Mouse (Mus musculus) neural tube, embryonic 15.5 days (tissue): ENCODE results near the gene Vmn1r63. TPM values are rescaled to one million over a fixed set of nuclear protein-coding genes. Genes with fewer than 3 reads are reported as not detected.
"Not testable (repeated sequence)": the region's sequence is repeated elsewhere in the genome, so short reads cannot be mapped to it uniquely, and the experiment has no call there.

ENCODE experiments used
- ATAC-seq: fragments of 200-750 bp; cut with Nextera tagmentation; 2 replicates; pipeline ENCODE4 v1.8.0; 2017; ENCODE audit warnings: mild to moderate bottlenecking, moderate TSS enrichment, moderate library complexity; ENCODE audit not compliant: low FRiP score
- H3K27ac ChIP-seq: fragments of 300-500 bp; sonication (generic); replicated peaks from 2 replicates; pipeline ENCODE4 v1.5.1; 2015; ENCODE audit warnings: mild to moderate bottlenecking, inconsistent platforms
- H3K27me3 ChIP-seq: fragments of 300-500 bp; sonication (generic); replicated peaks from 2 replicates; pipeline ENCODE4 v1.6.1; 2015; ENCODE audit warnings: inconsistent platforms
- H3K36me3 ChIP-seq: fragments of 300-500 bp; sonication (generic); 2 replicates; pipeline ENCODE4 v1.6.1; 2015; ENCODE audit warnings: inconsistent platforms
- H3K4me1 ChIP-seq: fragments of 300-500 bp; sonication (generic); 2 replicates; pipeline ENCODE4 v1.6.1; 2015; ENCODE audit warnings: inconsistent platforms
- H3K4me2 ChIP-seq: fragments of 300-500 bp; sonication (generic); 2 replicates; pipeline ENCODE4 v1.6.1; 2015; ENCODE audit warnings: inconsistent platforms, mild to moderate bottlenecking, moderate library complexity
- H3K4me3 ChIP-seq: fragments of 300-500 bp; sonication (generic); replicated peaks from 2 replicates; pipeline ENCODE4 v1.5.1; 2015; ENCODE audit warnings: mild to moderate bottlenecking, inconsistent platforms
- H3K9ac ChIP-seq: fragments of 300-500 bp; sonication (generic); replicated peaks from 2 replicates; pipeline ENCODE4 v1.6.1; 2015; ENCODE audit warnings: mild to moderate bottlenecking, inconsistent platforms
- H3K9me3 ChIP-seq: fragments of 300-500 bp; sonication (generic); replicated peaks from 2 replicates; pipeline ENCODE4 v1.6.1; 2016; ENCODE audit warnings: inconsistent platforms
- WGBS: fragments of 180-500 bp; shearing (Covaris S2); methylation state at CpG from one replicate; pipeline ENCODE4 v1.1.7; 2015; ENCODE audit warnings: mixed read lengths; 5-methylcytosine and 5-hydroxymethylcytosine counted together
- polyA plus RNA-seq: library from polyadenylated mRNA; unstranded; fragments of >200 nt; fragmentation: Nextera tagmentation; extraction: Ambion mirVana; gene quantifications from 2 replicates; pipeline ENCODE4 v1.2.1, GENCODE M21; 2015

Vmn1r63 gene
- polyA plus RNA-seq, result not detected in 2 replicates

- not testable (repeated sequence) for H3K9me3 ChIP-seq, ATAC-seq, H3K27ac ChIP-seq, H3K36me3 ChIP-seq, H3K4me2 ChIP-seq, H3K27me3 ChIP-seq, H3K4me1 ChIP-seq, H3K4me3 ChIP-seq, H3K9ac ChIP-seq
- WGBS, result no CpG with 5 or more reads among the region's 2 CpGs
Observed at GRCm38 (mm10) chr7:5805345-5805744, at the start of gene Vmn1r63. TSS of gene Vmn1r63 (minus strand) at chr7:5805445.

Other genes with a start within 250 kb of the Vmn1r63 start
- not detected in 2 replicates for gene Vmn1r61, start 192.2 kb downstream of the Vmn1r63 start, polyA plus RNA-seq
- gene Vmn1r62, start 131.8 kb downstream of the Vmn1r63 start, polyA plus RNA-seq, result not detected in 2 replicates
- not detected in 2 replicates for gene Vmn1r64, start 79.1 kb upstream of the Vmn1r63 start, polyA plus RNA-seq
- not detected in 2 replicates for gene Vmn1r65, start 205.6 kb upstream of the Vmn1r63 start, polyA plus RNA-seq
- not detected in 2 replicates for gene Nlrp4c, start 239.7 kb upstream of the Vmn1r63 start, polyA plus RNA-seq